ENCODE assay signal across 22 mouse cellular contexts in the genomic region with DNA sequence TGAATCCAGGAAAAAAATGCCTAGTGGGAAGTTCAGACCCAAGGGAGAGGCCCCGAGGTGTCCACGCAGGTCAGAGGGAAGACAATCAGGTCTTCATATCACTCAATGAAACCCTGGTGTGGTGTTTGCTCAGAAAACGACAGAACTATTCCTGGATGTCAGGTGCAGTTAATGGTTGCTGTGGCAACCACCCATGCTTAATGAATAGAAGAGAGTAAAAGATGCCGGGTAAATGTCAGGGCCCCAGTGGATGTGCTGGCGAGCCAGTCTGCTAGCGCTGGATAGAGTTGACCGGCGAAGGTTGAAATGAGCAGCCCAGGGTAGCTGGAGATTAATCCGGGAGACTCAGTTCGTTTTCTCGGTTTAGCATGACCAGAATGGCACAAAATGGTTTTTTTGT.
A peak's percentile ranks its signal among the peaks of the same experiment; 100 is the strongest.
DNase-seq lines count a peak whose midpoint lies in the region; ATAC-seq and TF ChIP-seq lines count a peak whose summit lies in the region.
"Had no signal": no experiment of that assay in that cellular context is flagged by ENCODE, and none has a peak within 500 bp of the region (broad histone marks: within the 10 kb centered on the region; RNA-seq: fewer than 3 reads in every experiment).

No protein-coding gene starts in this region.

- H3K36me3 ChIP-seq in hindbrain, embryonic 12.5 days: no peaks in the 10 kb centered on the region
- H3K36me3 ChIP-seq in hindbrain, embryonic 14.5 days (replicated peaks; ENCODE audit: control insufficient read depth, insufficient read depth): no peaks in the 10 kb centered on the region
- H3K36me3 ChIP-seq in midbrain, embryonic 13.5 days: no peaks in the 10 kb centered on the region
- no peaks in the 10 kb centered on the region for H3K36me3 ChIP-seq in kidney, embryonic 16.5 days (ENCODE audit: insufficient read depth, low read length)
- H3K36me3 ChIP-seq: embryonic facial prominence, embryonic 12.5 days; heart, embryonic 10.5 days had no signal

- H3K4me1 ChIP-seq in hindbrain, embryonic 12.5 days: peaks cover 4% of the 10 kb centered on the region; the same call in 1 of the 2 replicates
- H3K4me1 ChIP-seq in hindbrain, embryonic 14.5 days (replicated peaks; ENCODE audit: control insufficient read depth, insufficient read depth, low read length): 0 out of 2 replicates have a peak, but pooled peaks cover 3% of the 10 kb centered on the region
- peaks cover 25% of the 10 kb centered on the region for H3K4me1 ChIP-seq in midbrain, embryonic 13.5 days (replicated peaks)
- H3K4me1 ChIP-seq in kidney, embryonic 16.5 days (ENCODE audit: insufficient read depth, low read length): no peaks in the 10 kb centered on the region
- H3K4me1 ChIP-seq: embryonic facial prominence, embryonic 12.5 days; heart, embryonic 10.5 days had no signal

- WGBS in hindbrain, embryonic 12.5 days: 57% methylated on average over 11 of the region's 11 CpGs
- 37% methylated on average over 11 of the region's 11 CpGs for WGBS in hindbrain, embryonic 14.5 days
- WGBS in midbrain, embryonic 13.5 days: 32% methylated on average over 11 of the region's 11 CpGs
- WGBS in kidney, embryonic 16.5 days: 59% methylated on average over 11 of the region's 11 CpGs

- H3K4me2 ChIP-seq in hindbrain, embryonic 12.5 days (replicated peaks): no peak overlapping the region
- H3K4me2 ChIP-seq in hindbrain, embryonic 14.5 days (replicated peaks): no peak overlapping the region
- H3K4me2 ChIP-seq in midbrain, embryonic 13.5 days (replicated peaks): no peak overlapping the region
- no peak overlapping the region for H3K4me2 ChIP-seq in kidney, embryonic 16.5 days (replicated peaks; ENCODE audit: low read depth, low read length)
- H3K4me2 ChIP-seq: embryonic facial prominence, embryonic 12.5 days; liver, embryonic 11.5 days had no signal

- no peaks in the 10 kb centered on the region for H3K27me3 ChIP-seq in hindbrain, embryonic 12.5 days
- no peaks in the 10 kb centered on the region for H3K27me3 ChIP-seq in hindbrain, embryonic 14.5 days (ENCODE audit: control insufficient read depth, insufficient read depth, low read length)
- H3K27me3 ChIP-seq in midbrain, embryonic 13.5 days: no peaks in the 10 kb centered on the region
- H3K27me3 ChIP-seq in kidney, embryonic 16.5 days (ENCODE audit: insufficient read depth, low read length): no peaks in the 10 kb centered on the region
- H3K27me3 ChIP-seq: embryonic facial prominence, embryonic 12.5 days had no signal

- 0 out of 2 replicates have a peak overlapping the region, but pooled peaks have one; percentile 18 for H3K27ac ChIP-seq in hindbrain, embryonic 12.5 days
- no peak overlapping the region for H3K27ac ChIP-seq in hindbrain, embryonic 14.5 days
- H3K27ac ChIP-seq in midbrain, embryonic 13.5 days: peak overlapping the region; percentile 21; the same call in 1 of the 2 replicates
- H3K27ac ChIP-seq in kidney, embryonic 16.5 days (ENCODE audit: low read length): no peak overlapping the region
- H3K27ac ChIP-seq: embryonic facial prominence, embryonic 12.5 days; gastrocnemius, adult 2 months; heart, embryonic 10.5 days had no signal

- no peak for ATAC-seq in hindbrain, embryonic 12.5 days (ENCODE audit: low FRiP score)
- no peak for ATAC-seq in hindbrain, embryonic 14.5 days (ENCODE audit: low FRiP score)
- ATAC-seq in midbrain, embryonic 13.5 days: no peak
- ATAC-seq in kidney, embryonic 16.5 days (ENCODE audit: low FRiP score, low TSS enrichment): no peak
- ATAC-seq: intestine, postnatal 0 days; liver, postnatal 0 days had no signal

- DNase-seq in hindbrain, embryonic 14.5 days (ENCODE audit: low spot score): no peak
- DNase-seq in brain, adult 2 months (ENCODE audit: low read depth, low spot score): peak; percentile 36
- DNase-seq in brain, embryonic 14.5 days (ENCODE audit: low read depth): peak; percentile 68
- no peak for DNase-seq in heart, postnatal 10 days
- no peak for DNase-seq in right cerebral cortex, postnatal 25 days
- DNase-seq: adrenal gland, adult 2 months; cerebellum, adult 2 months; cerebellum, postnatal 25 days; gastrocnemius, adult 2 months; kidney, postnatal 4 days; liver, postnatal 0 days; lung, postnatal 10 days; right cerebral cortex, postnatal 4 days; thymus, postnatal 25 days had no signal

- no peak for TF ChIP-seq CTCF in brain, embryonic 14.5 days (IDR thresholded peaks at IDR 0.05; ENCODE audit: borderline replicate concordance, extremely low read depth, insufficient read depth, insufficient read length)

- H3K9ac ChIP-seq in hindbrain, embryonic 12.5 days: no peak overlapping the region
- H3K9ac ChIP-seq in hindbrain, embryonic 14.5 days: no peak overlapping the region
- H3K9ac ChIP-seq in midbrain, embryonic 13.5 days (replicated peaks): no peak overlapping the region
- H3K9ac ChIP-seq in kidney, embryonic 16.5 days (replicated peaks; ENCODE audit: low read length): no peak overlapping the region
- H3K9ac ChIP-seq: embryonic facial prominence, embryonic 12.5 days; liver, postnatal 0 days had no signal

- TF ChIP-seq POLR2A in brain, embryonic 14.5 days (IDR thresholded peaks at IDR 0.05; ENCODE audit: borderline replicate concordance, extremely low read depth, insufficient read depth, insufficient read length, poor library complexity, severe bottlenecking): no peak

- intact Hi-C loops in heart, postnatal 10 days (cut with DNase I): no loop called here

- no peak overlapping the region for H3K4me3 ChIP-seq in hindbrain, embryonic 12.5 days
- H3K4me3 ChIP-seq in hindbrain, embryonic 14.5 days (replicated peaks; ENCODE audit: low read length): no peak overlapping the region
- H3K4me3 ChIP-seq in midbrain, embryonic 13.5 days (replicated peaks): no peak overlapping the region
- no peak overlapping the region for H3K4me3 ChIP-seq in kidney, embryonic 16.5 days (ENCODE audit: low read length)
- H3K4me3 ChIP-seq: embryonic facial prominence, embryonic 12.5 days; erythroblast, embryonic 14.5 days; gastrocnemius, adult 2 months; heart, embryonic 10.5 days had no signal

- H3K9me3 ChIP-seq in hindbrain, embryonic 12.5 days (replicated peaks): no peaks in the 10 kb centered on the region
- no peaks in the 10 kb centered on the region for H3K9me3 ChIP-seq in hindbrain, embryonic 14.5 days (ENCODE audit: control insufficient read depth, low read length)
- no peaks in the 10 kb centered on the region for H3K9me3 ChIP-seq in midbrain, embryonic 13.5 days
- no peaks in the 10 kb centered on the region for H3K9me3 ChIP-seq in kidney, embryonic 16.5 days (ENCODE audit: low read length)
- H3K9me3 ChIP-seq: embryonic facial prominence, embryonic 12.5 days; heart, embryonic 10.5 days had no signal

Comparison
In these comparisons a context has a peak if more than half of its experiments do, and no peak if none do; other contexts are left out.
1. H3K27ac ChIP-seq: peak in hindbrain, embryonic 12.5 days (single experiment) and midbrain, embryonic 13.5 days (single experiment); none in hindbrain, embryonic 14.5 days (single experiment) and kidney, embryonic 16.5 days (single experiment).
2. DNase-seq: peak in brain, adult 2 months (single experiment) and brain, embryonic 14.5 days (single experiment); none in hindbrain, embryonic 14.5 days (single experiment), heart, postnatal 10 days (0 of 2) and right cerebral cortex, postnatal 25 days (single experiment).